Mouse (Mus musculus) midbrain, embryonic 15.5 days (tissue): ENCODE results near the gene Capn5. TPM values are rescaled to one million over a fixed set of nuclear protein-coding genes. Genes with fewer than 3 reads are reported as not detected.

ENCODE experiments used
- ATAC-seq: fragments of 200-750 bp; cut with Nextera tagmentation; replicated peaks from 2 replicates; pipeline ENCODE4 v1.8.0; 2017; ENCODE audit warnings: moderate TSS enrichment
- H3K27ac ChIP-seq: fragments of 300-500 bp; sonication (generic); 2 replicates; pipeline ENCODE4 v1.5.1; 2015; ENCODE audit warnings: mild to moderate bottlenecking, inconsistent platforms
- H3K27me3 ChIP-seq: fragments of 300-500 bp; sonication (generic); replicated peaks from 2 replicates; pipeline ENCODE4 v1.6.1; 2015; ENCODE audit warnings: inconsistent platforms
- H3K36me3 ChIP-seq: fragments of 300-500 bp; sonication (generic); replicated peaks from 2 replicates; pipeline ENCODE4 v1.6.1; 2015; ENCODE audit warnings: inconsistent platforms
- H3K4me1 ChIP-seq: fragments of 300-500 bp; sonication (generic); 2 replicates; pipeline ENCODE4 v1.6.1; 2015; ENCODE audit warnings: inconsistent platforms
- H3K4me2 ChIP-seq: fragments of 300-500 bp; sonication (generic); 2 replicates; pipeline ENCODE4 v1.6.1; 2015; ENCODE audit warnings: inconsistent platforms, mild to moderate bottlenecking, moderate library complexity
- H3K4me3 ChIP-seq: fragments of 300-500 bp; sonication (generic); 2 replicates; pipeline ENCODE4 v1.5.1; 2015; ENCODE audit warnings: mild to moderate bottlenecking, inconsistent platforms
- H3K9ac ChIP-seq: fragments of 300-500 bp; sonication (generic); 2 replicates; pipeline ENCODE4 v1.6.1; 2015; ENCODE audit warnings: mild to moderate bottlenecking, inconsistent platforms
- H3K9me3 ChIP-seq: fragments of 300-500 bp; sonication (generic); 2 replicates; pipeline ENCODE4 v1.6.1; 2016; ENCODE audit warnings: inconsistent platforms
- WGBS: fragments of 180-500 bp; shearing (Covaris S2); methylation state at CpG from one replicate; pipeline ENCODE4 v1.1.7; 2015; ENCODE audit warnings: mixed read lengths; 5-methylcytosine and 5-hydroxymethylcytosine counted together
- polyA plus RNA-seq: library from polyadenylated mRNA; unstranded; fragments of >200 nt; fragmentation: Nextera tagmentation; extraction: Ambion mirVana; gene quantifications from 2 replicates; pipeline ENCODE4 v1.2.1, GENCODE M21; 2015

Gene Capn5
- polyA plus RNA-seq, result 18.5 and 19.0 TPM in 2 replicates

GRCm38 (mm10) chr7:98177929-98178559, at the start of gene Capn5:
Capn5 (minus strand) TSS chr7:98178274.
- peak; percentile 89 for ATAC-seq

DNA sequence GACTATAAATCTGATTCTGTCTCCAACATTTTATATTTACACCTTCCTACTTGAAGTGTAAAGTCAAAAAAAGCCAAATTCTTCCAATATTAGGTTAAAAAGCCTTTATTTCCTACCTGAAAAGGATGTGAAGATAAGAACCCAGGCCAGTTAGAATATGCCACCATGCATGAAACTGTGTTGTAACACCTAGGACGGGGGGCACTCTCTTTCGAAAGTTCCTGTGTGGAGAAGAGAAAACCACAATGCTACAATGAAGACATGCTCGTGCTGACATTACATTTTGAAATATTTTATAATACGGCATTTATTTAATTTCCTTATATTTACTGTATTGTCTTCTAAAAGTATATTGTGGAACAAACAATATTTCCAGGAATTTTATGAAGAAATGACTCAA, 45.7 kb upstream of the Capn5 start:
- Histone ChIP-seq H3K9ac (no peak overlapping the region), H3K27me3 (no peaks in the 10 kb centered on the region), H3K4me1 (no peaks in the 10 kb centered on the region), H3K9me3 (no peaks in the 10 kb centered on the region), H3K36me3 (no peaks in the 10 kb centered on the region), H3K27ac (no peak overlapping the region), H3K4me3 (no peak overlapping the region), H3K4me2 (no peak overlapping the region)
- ATAC-seq, result no peak
- WGBS, result 95% methylated on average over 4 of the region's 4 CpGs

More at GRCm38 (mm10) chr7:98177929-98178559, at the start of gene Capn5:
- H3K27me3 ChIP-seq, result peaks cover 6% of the 10 kb centered on the region; the same call in 1 of the 2 replicates
- H3K9ac ChIP-seq, result peak within 1 kb of the TSS; percentile 79
- 2% methylated on average over 36 of the region's 44 CpGs for WGBS
- peak within 1 kb of the TSS; percentile 81 for H3K4me2 ChIP-seq
- H3K4me3 ChIP-seq, result peak within 1 kb of the TSS; percentile 93
- no peaks in the 10 kb centered on the region for H3K36me3 ChIP-seq
- H3K9me3 ChIP-seq, result no peaks in the 10 kb centered on the region
- peak within 1 kb of the TSS; percentile 50; the same call in 1 of the 2 replicates for H3K27ac ChIP-seq
- H3K4me1 ChIP-seq, result peaks cover 27% of the 10 kb centered on the region

DNA sequence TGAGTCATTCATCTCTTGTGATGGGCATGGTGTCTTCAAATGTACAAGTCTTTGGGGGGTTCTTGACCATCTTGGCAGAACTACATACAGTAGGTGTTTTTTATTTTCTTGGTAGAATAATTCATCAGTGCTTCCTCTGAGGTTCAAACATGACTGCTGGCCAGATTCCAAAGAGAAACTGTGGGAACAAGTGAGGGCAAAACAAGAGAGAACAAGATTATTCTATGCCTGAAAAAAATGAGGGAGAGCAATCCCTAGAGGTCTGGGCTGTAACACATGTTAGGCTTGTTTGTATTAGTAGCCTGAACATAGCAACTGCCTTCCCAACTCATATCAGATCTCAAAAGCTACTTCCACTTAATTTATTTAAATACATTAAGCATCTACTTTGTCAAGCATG, 38.6 kb upstream of the Capn5 start:
- no peak overlapping the region for H3K4me3 ChIP-seq
- ATAC-seq, result no peak
- no peak overlapping the region for H3K4me2 ChIP-seq
- no peak overlapping the region for H3K27ac ChIP-seq
- no peaks in the 10 kb centered on the region for H3K4me1 ChIP-seq
- no peaks in the 10 kb centered on the region for H3K27me3 ChIP-seq
- H3K9me3 ChIP-seq, result no peaks in the 10 kb centered on the region
- H3K9ac ChIP-seq, result no peak overlapping the region
- no peaks in the 10 kb centered on the region for H3K36me3 ChIP-seq

GRCm38 (mm10) chr7:98202946-98203345, 24.9 kb upstream of the Capn5 start:
- Histone ChIP-seq H3K36me3 (no peaks in the 10 kb centered on the region), H3K9me3 (no peaks in the 10 kb centered on the region), H3K27me3 (no peaks in the 10 kb centered on the region), H3K9ac (no peak overlapping the region), H3K4me3 (no peak overlapping the region), H3K4me1 (no peaks in the 10 kb centered on the region), H3K4me2 (no peak overlapping the region), H3K27ac (no peak overlapping the region)
- no peak for ATAC-seq
- 79% methylated on average over 4 of the region's 4 CpGs for WGBS

- Histone ChIP-seq H3K36me3 (no peaks in the 10 kb centered on the region), H3K4me2 (no peak overlapping the region), H3K9ac (no peak overlapping the region), H3K27me3 (0 out of 2 replicates have a peak, but pooled peaks cover under 1% of the 10 kb centered on the region), H3K27ac (no peak overlapping the region), H3K4me3 (no peak overlapping the region), H3K9me3 (no peaks in the 10 kb centered on the region), H3K4me1 (no peaks in the 10 kb centered on the region)
- ATAC-seq, result no peak
- WGBS, result 80% methylated on average over 5 of the region's 5 CpGs
Observed at GRCm38 (mm10) chr7:98201493-98202028, 23.5 kb upstream of the Capn5 start.

DNA sequence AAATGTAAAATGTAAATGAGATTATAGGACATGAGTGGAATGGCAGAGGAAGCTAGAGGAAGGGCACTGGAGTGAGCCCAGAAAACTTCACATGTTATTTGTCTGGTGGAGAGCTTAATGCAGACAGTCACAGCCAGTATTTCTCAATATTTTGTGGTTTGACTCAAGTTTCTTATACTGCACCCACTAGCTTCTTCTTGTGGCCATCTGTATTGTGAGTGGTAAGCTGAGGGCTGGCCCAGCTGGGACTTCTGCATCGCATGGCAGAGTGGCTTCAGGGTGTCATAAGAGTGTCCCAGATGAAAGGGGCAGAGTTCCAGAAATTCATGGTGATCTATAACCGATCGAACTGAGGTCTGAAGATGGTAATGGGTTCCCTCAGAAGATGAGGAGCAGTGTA, 22.3 kb upstream of the Capn5 start:
- ATAC-seq, result no peak
- 82% methylated on average over 3 of the region's 3 CpGs for WGBS
- H3K27ac ChIP-seq, result no peak overlapping the region
- H3K4me1 ChIP-seq, result no peaks in the 10 kb centered on the region
- H3K27me3 ChIP-seq, result peaks cover 12% of the 10 kb centered on the region
- H3K4me2 ChIP-seq, result no peak overlapping the region
- no peaks in the 10 kb centered on the region for H3K9me3 ChIP-seq
- H3K4me3 ChIP-seq, result no peak overlapping the region
- no peaks in the 10 kb centered on the region for H3K36me3 ChIP-seq
- no peak overlapping the region for H3K9ac ChIP-seq

GRCm38 (mm10) chr7:98199381-98199780, 21.3 kb upstream of the Capn5 start, which contains the start of gene B3gnt6:
B3gnt6 (minus strand) TSS chr7:98199481.
- 88% methylated on average over 4 of the region's 4 CpGs for WGBS
- Histone ChIP-seq H3K4me2 (no peak within 1 kb of the TSS), H3K36me3 (no peaks in the 10 kb centered on the region), H3K4me1 (peaks cover 2% of the 10 kb centered on the region; the same call in 1 of the 2 replicates), H3K4me3 (no peak within 1 kb of the TSS), H3K9ac (no peak within 1 kb of the TSS), H3K27ac (no peak within 1 kb of the TSS), H3K27me3 (peaks cover 22% of the 10 kb centered on the region), H3K9me3 (no peaks in the 10 kb centered on the region)
- no peak for ATAC-seq

DNA sequence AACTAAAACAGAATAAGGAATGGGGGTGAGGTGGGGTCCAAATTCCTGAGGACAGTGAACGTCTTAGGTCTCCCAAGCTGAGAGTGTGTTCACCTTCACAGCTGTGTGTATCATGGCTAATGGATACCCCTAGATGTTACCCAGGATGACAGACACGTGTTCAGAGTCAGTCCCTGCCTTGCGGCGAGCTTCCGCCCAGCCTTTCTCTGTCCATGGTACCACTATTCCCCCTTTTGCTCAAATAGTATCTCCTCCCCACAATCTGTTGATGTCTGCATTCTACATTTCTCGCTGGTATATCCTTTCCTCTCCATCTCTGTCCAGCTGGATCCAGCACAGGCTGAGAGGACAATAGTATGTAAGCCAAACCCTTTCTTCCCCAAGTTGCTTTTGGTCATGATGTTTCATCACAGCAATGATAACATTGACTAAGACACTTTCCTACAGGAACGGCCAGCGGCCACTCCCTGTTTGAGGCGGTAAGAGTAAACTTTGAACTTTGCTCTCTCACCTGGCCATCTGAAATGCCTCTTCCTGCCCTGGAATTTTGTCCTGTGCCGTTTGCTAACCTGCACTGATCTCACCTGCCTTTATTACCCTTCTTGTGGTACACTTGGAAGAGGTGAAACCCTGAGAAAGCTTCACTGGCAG, 17.2 kb upstream of the Capn5 start:
- no peak overlapping the region for H3K4me2 ChIP-seq
- H3K4me3 ChIP-seq, result no peak overlapping the region
- H3K4me1 ChIP-seq, result peaks cover 16% of the 10 kb centered on the region
- no peaks in the 10 kb centered on the region for H3K9me3 ChIP-seq
- H3K27me3 ChIP-seq, result peaks cover 58% of the 10 kb centered on the region
- no peaks in the 10 kb centered on the region for H3K36me3 ChIP-seq
- no peak overlapping the region for H3K27ac ChIP-seq
- WGBS, result 49% methylated on average over 10 of the region's 10 CpGs
- no peak for ATAC-seq
- H3K9ac ChIP-seq, result no peak overlapping the region

GRCm38 (mm10) chr7:98194026-98194792, 16.1 kb upstream of the Capn5 start:
- Histone ChIP-seq H3K27ac (no peak overlapping the region), H3K27me3 (peaks cover 58% of the 10 kb centered on the region), H3K9me3 (no peaks in the 10 kb centered on the region), H3K4me2 (peak overlapping the region; percentile 91), H3K9ac (peak overlapping the region; percentile 37), H3K4me3 (peak overlapping the region; percentile 45), H3K36me3 (no peaks in the 10 kb centered on the region), H3K4me1 (peaks cover 16% of the 10 kb centered on the region)
- peak; percentile 71 for ATAC-seq
- WGBS, result 1% methylated on average over 61 of the region's 61 CpGs

DNA sequence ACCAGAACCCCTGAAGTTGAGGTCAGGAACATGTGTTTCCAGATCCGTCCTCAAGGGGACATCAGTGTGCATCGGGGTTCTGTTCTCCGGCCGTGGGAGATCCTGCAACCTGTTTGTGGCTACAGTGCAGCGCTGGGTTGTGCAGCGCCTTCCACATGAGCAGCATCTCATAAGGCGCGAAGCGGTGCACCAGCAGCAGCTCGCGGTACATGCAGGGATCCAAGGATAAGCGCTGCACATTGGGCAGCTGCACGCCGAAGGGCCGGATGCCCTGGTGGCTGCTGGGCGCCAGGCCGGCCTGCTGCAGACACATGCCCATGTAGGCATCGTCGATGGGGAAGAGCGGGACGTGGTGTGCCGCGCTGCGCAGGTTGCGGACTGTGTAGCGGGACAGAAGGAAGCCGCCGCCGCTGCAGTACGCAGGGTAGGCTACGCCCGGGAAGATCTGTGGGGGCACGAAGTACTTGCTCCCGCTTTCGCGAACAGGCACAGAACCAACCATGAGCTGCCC, 15.5 kb upstream of the Capn5 start:
- peak; percentile 86 for ATAC-seq
- 3% methylated on average over 36 of the region's 36 CpGs for WGBS
- Histone ChIP-seq H3K9me3 (no peaks in the 10 kb centered on the region), H3K27ac (no peak overlapping the region), H3K4me3 (peak overlapping the region; percentile 45), H3K36me3 (no peaks in the 10 kb centered on the region), H3K27me3 (peaks cover 64% of the 10 kb centered on the region), H3K9ac (peak overlapping the region; percentile 37), H3K4me2 (peak overlapping the region; percentile 91), H3K4me1 (peaks cover 16% of the 10 kb centered on the region)

- H3K27me3 ChIP-seq, result peaks cover 65% of the 10 kb centered on the region
- no peak overlapping the region for H3K4me3 ChIP-seq
- no peak overlapping the region for H3K4me2 ChIP-seq
- ATAC-seq, result no peak
- 64% methylated on average over 17 of the region's 17 CpGs for WGBS
- H3K9ac ChIP-seq, result no peak overlapping the region
- peaks cover 16% of the 10 kb centered on the region for H3K4me1 ChIP-seq
- no peaks in the 10 kb centered on the region for H3K36me3 ChIP-seq
- H3K27ac ChIP-seq, result no peak overlapping the region
- H3K9me3 ChIP-seq, result no peaks in the 10 kb centered on the region
Observed at GRCm38 (mm10) chr7:98191571-98192250, 13.6 kb upstream of the Capn5 start.
